Mouse (Mus musculus): ENCODE measurements at regions not wholly inside any gene's neighbourhood (a gene's known extent, or its start where the extent isn't known, plus 50 kb on each side); places are given as distances from the start of the nearest gene placed in this dataset.
A peak's percentile ranks its signal among the peaks of the same experiment; 100 is the strongest.

GRCm38 (mm10) chr6:100059803-100060202, 227.5 kb downstream of the Rybp start:
- DNase-seq = peak; percentile 85
- intact Hi-C loops (cut with DNase I; ENCODE audit: low total_unique reads) = no loop called here

- DNase-seq = no peak
- intact Hi-C loops (cut with DNase I; ENCODE audit: low total_unique reads) = no loop called here
Measured at GRCm38 (mm10) chr6:100055980-100056379, 231.3 kb downstream of the Rybp start.

GRCm38 (mm10) chr6:100052955-100053795, 234.1 kb downstream of the Rybp start:
- intact Hi-C loops (cut with DNase I; ENCODE audit: low total_unique reads) = no loop called here

GRCm38 (mm10) chr6:100052406-100052805, 234.9 kb downstream of the Rybp start:
- DNase-seq = no peak
- intact Hi-C loops (cut with DNase I; ENCODE audit: low total_unique reads) = no loop called here

More at GRCm38 (mm10) chr6:100052955-100053795, 234.1 kb downstream of the Rybp start:
- DNase-seq = no peak

GRCm38 (mm10) chr6:100049036-100049435, 238.2 kb downstream of the Rybp start:
- DNase-seq = no peak
- intact Hi-C loops (cut with DNase I; ENCODE audit: low total_unique reads) = no loop called here

GRCm38 (mm10) chr6:100046186-100046990, 240.9 kb downstream of the Rybp start:
- no peak for DNase-seq
- intact Hi-C loops (cut with DNase I; ENCODE audit: low total_unique reads) = no loop called here

GRCm38 (mm10) chr6:100045109-100045508, 242.2 kb downstream of the Rybp start:
- no peak for DNase-seq
- intact Hi-C loops (cut with DNase I; ENCODE audit: low total_unique reads) = no loop called here

GRCm38 (mm10) chr6:100041161-100041560, 246.1 kb downstream of the Rybp start:
- DNase-seq = no peak
- intact Hi-C loops (cut with DNase I; ENCODE audit: low total_unique reads) = no loop called here

- DNase-seq = no peak
- intact Hi-C loops (cut with DNase I; ENCODE audit: low total_unique reads) = no loop called here
Measured at GRCm38 (mm10) chr6:100040459-100040984, 246.8 kb downstream of the Rybp start.

GRCm38 (mm10) chr6:100032701-100033100, 254.6 kb downstream of the Rybp start:
- intact Hi-C loops (cut with DNase I; ENCODE audit: low total_unique reads) = no loop called here
- no peak for DNase-seq

GRCm38 (mm10) chr6:100030522-100030921, 256.8 kb downstream of the Rybp start:
- intact Hi-C loops (cut with DNase I; ENCODE audit: low total_unique reads) = no loop called here

GRCm38 (mm10) chr6:100030010-100030409, 257.3 kb downstream of the Rybp start:
- intact Hi-C loops (cut with DNase I; ENCODE audit: low total_unique reads) = no loop called here
- no peak for DNase-seq

More at GRCm38 (mm10) chr6:100030522-100030921, 256.8 kb downstream of the Rybp start:
- DNase-seq = no peak

GRCm38 (mm10) chr6:100027524-100027923, 259.8 kb downstream of the Rybp start:
- intact Hi-C loops (cut with DNase I; ENCODE audit: low total_unique reads) = no loop called here
- no peak for DNase-seq

GRCm38 (mm10) chr6:100025531-100025951, 261.7 kb downstream of the Rybp start:
- intact Hi-C loops (cut with DNase I; ENCODE audit: low total_unique reads) = no loop called here
- DNase-seq = no peak

- no peak for DNase-seq
- intact Hi-C loops (cut with DNase I; ENCODE audit: low total_unique reads) = no loop called here
Measured at GRCm38 (mm10) chr6:100023434-100024095, 263.7 kb downstream of the Rybp start.

GRCm38 (mm10) chr6:100019016-100019415, 268.3 kb downstream of the Rybp start:
- intact Hi-C loops (cut with DNase I; ENCODE audit: low total_unique reads) = no loop called here
- no peak for DNase-seq

GRCm38 (mm10) chr6:100013949-100014348, 273.3 kb downstream of the Rybp start:
- intact Hi-C loops (cut with DNase I; ENCODE audit: low total_unique reads) = no loop called here
- no peak for DNase-seq

- intact Hi-C loops (cut with DNase I; ENCODE audit: low total_unique reads) = no loop called here
- DNase-seq = no peak
Measured at GRCm38 (mm10) chr6:100011520-100012062, 275.7 kb downstream of the Rybp start.

- intact Hi-C loops (cut with DNase I; ENCODE audit: low total_unique reads) = no loop called here
- no peak for DNase-seq
Measured at GRCm38 (mm10) chr6:100010954-100011481, 276.3 kb downstream of the Rybp start.

Measured in gastrocnemius, postnatal 14 days (tissue).